Mouse (Mus musculus): ENCODE measurements around the gene Gucy2e.

DNA sequence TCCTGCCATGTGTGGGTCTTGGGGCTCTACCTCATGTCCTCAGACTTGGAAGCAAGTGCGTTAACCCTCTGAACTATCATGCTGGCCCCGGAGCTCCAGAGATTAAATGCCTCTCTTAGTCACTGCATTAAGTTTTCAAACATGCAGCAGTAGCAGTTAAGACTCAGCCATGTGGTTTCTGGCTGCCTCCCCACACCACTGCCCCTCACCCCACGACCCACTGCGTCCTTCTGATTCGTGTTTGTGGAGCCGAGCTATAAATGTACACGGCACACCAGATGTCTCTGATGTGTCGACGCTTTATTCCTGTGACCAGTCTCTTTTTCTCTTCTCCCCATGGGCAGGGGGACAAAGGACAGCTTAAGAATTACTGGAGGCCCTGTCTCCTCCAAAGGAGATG is 16.3 kb upstream of the Gucy2e start:
- no peak for TF ChIP-seq CTCF (IDR thresholded peaks at IDR 0.05; ENCODE audit: low read depth, low read length)
- TF ChIP-seq POLR2A (IDR thresholded peaks at IDR 0.05; ENCODE audit: extremely low read depth, insufficient read depth, low read length): no peak

Measured in liver, adult 2 months (tissue).